Mouse (Mus musculus): ENCODE measurements at regions not wholly inside any gene's neighbourhood (a gene's known extent, or its start where the extent isn't known, plus 50 kb on each side); places are given as distances from the start of the nearest gene placed in this dataset.
A peak's percentile ranks its signal among the peaks of the same experiment; 100 is the strongest.
"Not testable (repeated sequence)": the region's sequence is repeated elsewhere in the genome, so short reads cannot be mapped to it uniquely, and the experiment has no call there.

DNA sequence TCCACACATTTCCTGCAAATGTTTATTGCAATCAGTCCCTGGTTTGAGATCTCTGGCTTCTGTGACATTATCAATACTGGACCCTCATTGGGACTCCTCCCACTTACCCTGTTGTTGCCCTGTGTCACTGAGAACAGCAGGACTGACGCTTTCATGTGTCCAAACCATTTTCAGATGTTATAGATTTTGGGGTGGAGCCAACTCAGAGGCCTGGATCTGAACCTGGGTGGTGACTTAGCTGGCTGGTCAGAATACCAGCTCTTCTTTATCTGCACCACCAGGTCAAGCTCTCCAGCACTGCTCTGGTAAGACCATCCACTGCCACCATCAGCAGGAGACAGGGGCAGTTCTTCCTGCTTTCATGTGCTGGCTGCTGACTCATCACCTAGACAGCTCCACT is 254.3 kb upstream of the Pik3r1 start:
- no peaks in the 10 kb centered on the region for H3K27me3 ChIP-seq (ENCODE audit: insufficient read depth, low read length)
- H3K9ac ChIP-seq (replicated peaks), result no peak overlapping the region
- 62% methylated on average over 1 of the region's 1 CpGs for WGBS (ENCODE audit: insufficient replicate concordance)
- ATAC-seq (peak; percentile 92), DNase-seq (peak; percentile 37)
- peak overlapping the region; percentile 91 for H3K27ac ChIP-seq (ENCODE audit: low read depth)
- no peaks in the 10 kb centered on the region for H3K9me3 ChIP-seq (ENCODE audit: low read length)
- no peaks in the 10 kb centered on the region for H3K36me3 ChIP-seq (replicated peaks; ENCODE audit: insufficient read depth, low read length)
- H3K4me1 ChIP-seq (ENCODE audit: insufficient read depth), result peaks cover 6% of the 10 kb centered on the region
- TF ChIP-seq EP300 (IDR thresholded peaks at IDR 0.05; ENCODE audit: low read depth), result no peak
- TF ChIP-seq CTCF (IDR thresholded peaks at IDR 0.05; ENCODE audit: low read depth), result no peak
- H3K4me2 ChIP-seq (ENCODE audit: low read depth, low read length), result peak overlapping the region; percentile 41
- H3K4me3 ChIP-seq (ENCODE audit: low read depth, low read length), result no peak overlapping the region

- TF ChIP-seq CTCF (IDR thresholded peaks at IDR 0.05; ENCODE audit: low read depth) (no peak), EP300 (IDR thresholded peaks at IDR 0.05; ENCODE audit: low read depth) (no peak)
- ATAC-seq (peak; percentile 57), DNase-seq (no peak)
- Histone ChIP-seq H3K4me2 (ENCODE audit: low read depth, low read length) (peak overlapping the region; percentile 41), H3K4me1 (ENCODE audit: insufficient read depth) (peaks cover 6% of the 10 kb centered on the region), H3K27ac (ENCODE audit: low read depth) (peak overlapping the region; percentile 91), H3K9ac (replicated peaks) (no peak overlapping the region), H3K4me3 (ENCODE audit: low read depth, low read length) (no peak overlapping the region), H3K9me3 (ENCODE audit: low read length) (no peaks in the 10 kb centered on the region), H3K36me3 (replicated peaks; ENCODE audit: insufficient read depth, low read length) (no peaks in the 10 kb centered on the region), H3K27me3 (ENCODE audit: insufficient read depth, low read length) (no peaks in the 10 kb centered on the region)
- WGBS (ENCODE audit: insufficient replicate concordance), result 62% methylated on average over 4 of the region's 4 CpGs
These were observed 254.7 kb upstream of the Pik3r1 start for GRCm38 (mm10) chr13:102022757-102023156.

- H3K36me3 ChIP-seq (replicated peaks; ENCODE audit: insufficient read depth, low read length), result no peaks in the 10 kb centered on the region
- no peak for TF ChIP-seq CTCF (IDR thresholded peaks at IDR 0.05; ENCODE audit: low read depth)
- peak; percentile 39; the same call in 1 of the 2 replicates for TF ChIP-seq EP300 (IDR thresholded peaks at IDR 0.05; ENCODE audit: low read depth)
- H3K4me3 ChIP-seq (ENCODE audit: low read depth, low read length), result no peak overlapping the region
- H3K4me2 ChIP-seq (ENCODE audit: low read depth, low read length), result no peak overlapping the region
- H3K9me3 ChIP-seq (ENCODE audit: low read length), result no peaks in the 10 kb centered on the region
- peaks cover 6% of the 10 kb centered on the region for H3K4me1 ChIP-seq (ENCODE audit: insufficient read depth)
- H3K9ac ChIP-seq (replicated peaks), result no peak overlapping the region
- 84% methylated on average over 1 of the region's 1 CpGs for WGBS (ENCODE audit: insufficient replicate concordance)
- peak; percentile 25 for DNase-seq
- peak overlapping the region; percentile 23; the same call in 1 of the 2 replicates for H3K27ac ChIP-seq (ENCODE audit: low read depth)
- peak; percentile 35; the same call in 1 of the 2 replicates for ATAC-seq
- H3K27me3 ChIP-seq (ENCODE audit: insufficient read depth, low read length), result no peaks in the 10 kb centered on the region
These were observed 255.6 kb upstream of the Pik3r1 start for GRCm38 (mm10) chr13:102023624-102024023.

- H3K9ac ChIP-seq (replicated peaks), result no peak overlapping the region
- peaks cover 6% of the 10 kb centered on the region for H3K4me1 ChIP-seq (ENCODE audit: insufficient read depth)
- H3K27ac ChIP-seq (ENCODE audit: low read depth), result no peak overlapping the region
- TF ChIP-seq EP300 (IDR thresholded peaks at IDR 0.05; ENCODE audit: low read depth) (no peak), CTCF (IDR thresholded peaks at IDR 0.05; ENCODE audit: low read depth) (no peak)
- DNase-seq, result no peak
- H3K9me3 ChIP-seq (ENCODE audit: low read length), result no peaks in the 10 kb centered on the region
- H3K4me2 ChIP-seq (ENCODE audit: low read depth, low read length), result no peak overlapping the region
- no peak overlapping the region for H3K4me3 ChIP-seq (ENCODE audit: low read depth, low read length)
- no peaks in the 10 kb centered on the region for H3K27me3 ChIP-seq (ENCODE audit: insufficient read depth, low read length)
- H3K36me3 ChIP-seq (replicated peaks; ENCODE audit: insufficient read depth, low read length), result no peaks in the 10 kb centered on the region
- ATAC-seq, result no peak
- WGBS (ENCODE audit: insufficient replicate concordance), result 74% methylated on average over 3 of the region's 3 CpGs
These were observed 257.1 kb upstream of the Pik3r1 start for GRCm38 (mm10) chr13:102025138-102025537.

DNA sequence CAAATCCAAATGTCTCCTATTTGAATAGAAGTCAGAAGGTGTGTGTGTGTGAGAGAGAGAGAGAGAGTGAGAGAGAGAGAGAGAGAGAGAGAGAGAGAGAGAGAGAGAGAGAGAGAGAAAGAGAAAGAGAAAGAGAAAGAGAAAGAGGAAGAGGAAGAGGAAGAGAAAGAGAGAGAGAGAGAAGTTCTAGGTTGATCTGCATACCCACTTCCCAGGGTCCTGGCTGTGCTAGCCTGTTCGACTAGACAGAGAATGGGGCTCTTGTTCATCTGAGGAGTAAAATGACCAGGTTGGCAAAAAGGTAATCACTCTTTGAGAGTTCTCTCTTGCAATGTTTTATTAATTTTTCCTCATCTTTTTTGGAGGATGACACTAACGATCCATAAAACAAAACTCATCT is 257.5 kb upstream of the Pik3r1 start:
- not testable (repeated sequence) for DNase-seq; H3K4me3 ChIP-seq (ENCODE audit: low read depth, low read length); H3K27me3 ChIP-seq (ENCODE audit: insufficient read depth, low read length); ATAC-seq; H3K9ac ChIP-seq (replicated peaks); H3K9me3 ChIP-seq (ENCODE audit: low read length); H3K27ac ChIP-seq (ENCODE audit: low read depth); H3K36me3 ChIP-seq (replicated peaks; ENCODE audit: insufficient read depth, low read length); H3K4me2 ChIP-seq (ENCODE audit: low read depth, low read length); H3K4me1 ChIP-seq (ENCODE audit: insufficient read depth)
- 64% methylated on average over 2 of the region's 2 CpGs for WGBS (ENCODE audit: insufficient replicate concordance)

GRCm38 (mm10) chr13:102031416-102031815 is 263.4 kb upstream of the Pik3r1 start:
- no peak overlapping the region for H3K4me3 ChIP-seq (ENCODE audit: low read depth, low read length)
- DNase-seq (no peak), ATAC-seq (no peak)
- H3K36me3 ChIP-seq (replicated peaks; ENCODE audit: insufficient read depth, low read length), result no peaks in the 10 kb centered on the region
- WGBS (ENCODE audit: insufficient replicate concordance), result 71% methylated on average over 4 of the region's 4 CpGs
- TF ChIP-seq CTCF (IDR thresholded peaks at IDR 0.05; ENCODE audit: low read depth) (no peak), EP300 (IDR thresholded peaks at IDR 0.05; ENCODE audit: low read depth) (no peak)
- no peak overlapping the region for H3K4me2 ChIP-seq (ENCODE audit: low read depth, low read length)
- H3K9me3 ChIP-seq (ENCODE audit: low read length), result no peaks in the 10 kb centered on the region
- no peak overlapping the region for H3K9ac ChIP-seq (replicated peaks)
- no peak overlapping the region for H3K27ac ChIP-seq (ENCODE audit: low read depth)
- no peaks in the 10 kb centered on the region for H3K27me3 ChIP-seq (ENCODE audit: insufficient read depth, low read length)
- 0 out of 2 replicates have a peak, but pooled peaks cover 2% of the 10 kb centered on the region for H3K4me1 ChIP-seq (ENCODE audit: insufficient read depth)

DNA sequence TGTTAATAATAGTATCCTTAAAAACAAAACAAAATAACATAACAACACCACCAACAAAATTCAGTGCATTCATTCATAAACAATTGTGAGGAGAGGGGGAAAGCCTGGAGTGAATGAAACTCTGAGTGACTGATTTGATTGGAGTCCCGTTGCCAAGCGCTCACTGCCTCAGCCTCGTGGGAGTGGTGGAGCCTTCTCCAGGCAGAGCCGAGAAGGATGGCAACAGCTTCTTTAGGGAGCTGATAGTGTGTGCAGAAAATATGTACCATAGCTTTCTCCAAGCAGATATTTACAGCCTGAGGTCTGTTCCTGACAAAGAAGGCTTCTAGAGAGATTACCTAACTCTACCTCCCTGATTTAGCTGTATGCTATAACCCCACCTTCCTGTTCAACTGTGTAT is 266.5 kb upstream of the Pik3r1 start:
- 62% methylated on average over 4 of the region's 4 CpGs for WGBS (ENCODE audit: insufficient replicate concordance)
- TF ChIP-seq EP300 (IDR thresholded peaks at IDR 0.05; ENCODE audit: low read depth) (no peak), CTCF (IDR thresholded peaks at IDR 0.05; ENCODE audit: low read depth) (no peak)
- Histone ChIP-seq H3K9ac (replicated peaks) (no peak overlapping the region), H3K4me3 (ENCODE audit: low read depth, low read length) (no peak overlapping the region), H3K27ac (ENCODE audit: low read depth) (no peak overlapping the region), H3K36me3 (replicated peaks; ENCODE audit: insufficient read depth, low read length) (no peaks in the 10 kb centered on the region), H3K9me3 (ENCODE audit: low read length) (no peaks in the 10 kb centered on the region), H3K27me3 (ENCODE audit: insufficient read depth, low read length) (no peaks in the 10 kb centered on the region), H3K4me2 (ENCODE audit: low read depth, low read length) (no peak overlapping the region), H3K4me1 (ENCODE audit: insufficient read depth) (0 out of 2 replicates have a peak, but pooled peaks cover 2% of the 10 kb centered on the region)
- DNase-seq (no peak), ATAC-seq (no peak)

Measured in liver, postnatal 0 days (tissue).